Mouse (Mus musculus): ENCODE measurements at regions not wholly inside any gene's neighbourhood (a gene's known extent, or its start where the extent isn't known, plus 50 kb on each side); places are given as distances from the start of the nearest gene placed in this dataset.
"Not testable (repeated sequence)": the region's sequence is repeated elsewhere in the genome, so short reads cannot be mapped to it uniquely, and the experiment has no call there.

DNA sequence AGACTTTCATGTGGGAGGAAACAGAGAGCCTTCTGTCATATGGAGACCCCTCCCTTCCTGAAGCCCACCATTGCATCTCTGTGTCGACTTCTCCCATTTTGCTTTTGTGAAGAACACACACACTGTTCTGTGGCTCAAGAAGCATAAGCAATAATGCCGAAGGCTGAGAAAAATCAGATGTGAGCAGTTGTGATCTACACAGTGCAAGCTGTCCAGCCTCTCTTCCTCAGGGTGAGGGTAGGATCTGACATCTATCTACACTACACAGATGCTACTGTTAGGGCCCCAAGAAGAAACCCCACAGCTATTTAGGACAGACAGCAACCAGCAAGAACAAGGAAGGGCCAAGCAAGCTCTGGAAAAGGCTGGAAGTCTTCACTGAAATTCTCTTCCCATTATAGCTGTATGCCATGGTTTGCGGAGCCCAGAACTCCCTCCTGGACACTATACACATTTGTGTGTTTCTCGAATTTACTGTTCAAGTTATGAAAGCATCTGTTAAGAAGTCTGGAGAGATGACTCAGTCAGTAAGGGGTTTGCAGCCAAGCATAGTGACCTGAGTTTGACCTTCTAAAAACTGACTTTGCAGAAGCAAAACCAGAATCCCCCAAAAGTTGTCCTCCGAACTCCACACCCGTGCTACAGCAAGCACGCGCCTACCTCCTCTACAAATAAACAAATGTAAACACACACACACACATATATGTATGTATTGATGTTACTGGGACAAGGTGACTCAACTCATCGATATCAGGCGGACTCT is 218.3 kb upstream of the Sesn3 start:
- DNase-seq (ENCODE audit: low spot score): no peak

- DNase-seq (ENCODE audit: low spot score): no peak
These were observed 216.2 kb upstream of the Sesn3 start for GRCm38 (mm10) chr9:14058592-14059227.

DNA sequence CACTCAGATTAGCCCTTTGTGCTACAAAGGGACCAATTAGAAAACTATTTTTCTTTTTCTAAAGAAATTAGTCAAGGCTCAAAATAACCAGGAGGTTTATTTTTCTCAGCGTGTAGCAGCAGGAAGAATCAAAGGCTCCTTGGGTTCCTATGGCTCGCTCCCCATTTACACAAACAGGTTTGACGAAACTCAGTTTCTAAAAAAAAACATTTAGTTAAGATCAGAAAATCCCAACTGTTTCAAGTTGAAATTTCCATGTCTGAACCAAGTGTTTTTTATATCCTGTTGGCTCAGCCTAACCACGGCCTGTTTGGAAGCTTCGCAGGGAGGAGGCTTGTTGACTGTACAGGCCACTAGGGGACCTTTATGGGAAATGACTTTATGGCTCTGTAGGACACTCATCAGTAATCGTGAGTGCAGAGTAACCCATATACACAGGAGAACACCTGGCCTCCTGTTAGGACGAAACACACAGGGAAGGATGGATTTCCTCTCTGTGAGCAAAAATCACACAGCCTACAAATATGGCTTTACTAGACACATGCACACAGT is 215.6 kb upstream of the Sesn3 start:
- no peak for DNase-seq (ENCODE audit: low spot score)

DNA sequence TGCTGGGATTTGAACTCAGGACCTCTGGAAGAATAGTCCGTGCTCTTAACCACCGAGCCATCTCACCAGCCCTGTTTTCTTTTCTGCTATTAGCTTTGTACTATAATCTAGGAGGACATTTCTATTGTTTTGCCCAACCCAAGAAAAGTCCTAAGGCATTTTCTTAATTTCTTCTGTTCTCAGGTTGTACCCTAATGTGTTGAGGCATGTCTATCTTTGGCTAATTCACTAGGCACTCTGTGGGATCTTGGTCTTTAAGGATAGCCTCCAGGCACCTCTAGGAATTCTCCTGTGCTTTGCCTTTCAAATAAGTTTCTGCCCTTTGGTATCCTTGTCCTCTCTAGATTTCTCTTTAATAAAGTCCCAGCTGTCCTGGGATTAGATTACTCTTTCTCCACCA is 214.6 kb upstream of the Sesn3 start:
- DNase-seq (ENCODE audit: low spot score): no peak

GRCm38 (mm10) chr9:14061389-14061788 is 213.5 kb upstream of the Sesn3 start:
- DNase-seq (ENCODE audit: low spot score): no peak

GRCm38 (mm10) chr9:14061840-14062239 is 213.0 kb upstream of the Sesn3 start:
- DNase-seq (ENCODE audit: low spot score): no peak

GRCm38 (mm10) chr9:14062706-14063105 is 212.2 kb upstream of the Sesn3 start:
- DNase-seq (ENCODE audit: low spot score): no peak

DNA sequence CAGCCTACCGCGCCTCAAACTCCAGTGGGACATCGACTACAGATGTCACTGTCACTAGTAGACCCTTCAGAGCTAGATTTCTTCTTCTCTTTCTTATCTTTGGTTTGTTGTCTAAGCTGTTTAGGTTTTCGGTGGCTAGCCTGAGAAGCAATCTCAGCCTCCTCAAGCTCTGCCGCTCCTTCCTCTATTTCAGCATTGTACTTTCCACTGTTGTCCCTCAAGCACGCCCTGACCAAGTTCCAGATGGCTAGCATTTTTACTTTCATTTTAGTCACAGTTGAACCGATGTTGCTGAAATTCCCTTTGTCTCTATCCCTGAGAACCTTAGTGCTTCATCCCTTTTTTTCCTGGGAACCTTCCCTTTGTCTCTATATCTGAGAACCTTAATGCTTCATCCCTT is 208.1 kb upstream of the Sesn3 start:
- DNase-seq (ENCODE audit: low spot score): not testable (repeated sequence)

- DNase-seq (ENCODE audit: low spot score): no peak
These were observed 205.8 kb upstream of the Sesn3 start for GRCm38 (mm10) chr9:14069076-14069475.

- no peak for DNase-seq (ENCODE audit: low spot score)
These were observed 205.1 kb upstream of the Sesn3 start for GRCm38 (mm10) chr9:14069770-14070169.

GRCm38 (mm10) chr9:14071728-14072127 is 203.1 kb upstream of the Sesn3 start:
- no peak for DNase-seq (ENCODE audit: low spot score)

DNA sequence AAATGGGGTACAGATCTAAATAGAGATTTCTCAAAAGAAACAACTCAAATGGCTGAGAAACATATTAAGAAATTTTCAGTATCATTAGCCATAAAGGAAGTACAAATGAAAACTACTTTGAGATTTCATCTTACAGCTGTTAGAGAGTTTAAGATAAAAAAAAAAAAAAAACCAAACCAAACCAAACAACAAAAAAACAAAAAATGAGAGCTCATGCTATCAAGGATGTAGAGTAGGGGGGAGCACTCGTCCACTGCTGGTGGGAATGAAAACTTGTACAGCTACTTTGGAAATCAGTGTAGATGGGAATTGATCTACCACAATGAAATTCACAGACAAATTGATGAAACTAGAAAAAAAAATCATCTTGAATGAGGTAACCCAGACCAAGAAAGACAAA is 201.9 kb upstream of the Sesn3 start:
- DNase-seq (ENCODE audit: low spot score): no peak

DNA sequence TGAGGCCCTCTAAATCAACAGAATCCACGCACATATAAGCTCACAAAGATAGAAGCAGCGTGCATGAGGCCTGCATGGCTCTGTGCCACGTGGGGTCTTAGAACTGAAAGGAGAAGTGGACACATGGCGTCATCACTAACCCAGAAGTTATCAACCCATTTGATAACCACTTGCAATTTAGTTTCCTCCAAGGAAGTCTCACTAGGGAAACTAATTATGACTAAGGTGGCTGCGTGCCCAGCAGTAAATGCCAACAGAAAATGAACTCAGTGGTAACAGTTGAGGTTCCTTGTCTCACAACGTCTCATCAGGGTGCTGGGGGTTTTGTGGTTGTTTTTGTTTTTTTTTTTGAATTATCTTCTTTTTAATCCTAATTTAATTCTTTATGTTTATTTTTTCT is 200.6 kb upstream of the Sesn3 start:
- DNase-seq (ENCODE audit: low spot score): no peak

DNA sequence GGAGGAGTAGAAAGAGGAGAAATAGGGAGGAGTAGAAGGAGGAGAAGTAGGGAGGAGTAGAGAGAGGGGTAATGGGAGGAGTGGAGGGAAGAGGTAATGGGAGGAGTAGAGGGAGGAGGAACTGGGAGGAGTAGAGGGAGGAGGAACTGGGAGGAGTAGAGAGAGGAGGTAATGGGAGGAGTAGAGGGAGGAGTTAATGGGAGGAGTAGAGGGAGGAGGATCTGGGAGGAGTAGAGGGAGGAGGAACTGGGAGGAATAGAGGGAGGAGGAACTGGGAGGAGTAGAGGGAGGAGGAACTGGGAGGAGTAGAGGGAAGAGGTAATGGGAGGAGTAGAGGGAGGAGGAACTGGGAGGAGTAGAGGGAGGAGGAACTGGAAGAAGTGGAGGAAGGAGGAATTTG is 200.0 kb upstream of the Sesn3 start:
- DNase-seq (ENCODE audit: low spot score): not testable (repeated sequence)

DNA sequence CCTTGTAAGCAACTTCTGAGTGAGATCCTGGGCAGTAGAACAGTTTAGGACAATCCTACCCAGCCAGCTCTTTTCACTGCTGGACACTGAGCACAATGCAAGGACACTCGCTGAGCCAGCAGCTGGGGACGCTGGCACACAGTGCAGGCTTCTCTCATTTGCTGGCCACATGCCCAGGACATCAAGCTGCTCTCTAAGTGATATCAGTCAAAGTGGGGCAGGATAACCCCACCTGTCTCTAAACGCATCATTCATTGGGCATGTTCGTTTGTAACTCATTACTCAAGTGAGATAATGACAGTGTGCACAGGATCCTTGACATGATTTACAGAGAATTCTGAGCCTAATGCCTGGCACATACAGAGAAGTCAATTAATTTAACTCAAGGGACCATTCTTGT is 199.4 kb upstream of the Sesn3 start:
- no peak for DNase-seq (ENCODE audit: low spot score)

GRCm38 (mm10) chr9:14075868-14076267 is 199.0 kb upstream of the Sesn3 start:
- no peak for DNase-seq (ENCODE audit: low spot score)

DNA sequence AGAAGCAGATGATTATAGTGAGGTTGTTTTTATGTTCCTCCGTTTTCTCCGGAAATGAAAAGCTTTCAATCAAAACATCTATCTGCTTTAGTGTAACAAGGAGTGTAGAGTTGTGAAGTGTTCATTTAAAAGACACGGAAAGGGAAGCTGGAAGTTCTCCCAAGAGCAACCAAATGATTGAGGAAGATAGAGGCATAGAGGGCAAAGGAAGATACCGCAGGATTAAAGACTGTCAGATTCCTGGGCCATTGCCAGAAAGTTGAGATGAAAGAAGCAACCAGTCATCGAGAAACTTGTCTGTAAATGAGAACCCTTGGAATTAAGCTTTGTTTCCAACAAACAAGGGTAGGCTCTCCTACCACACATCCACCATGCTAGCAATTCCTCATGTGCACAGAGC is 198.1 kb upstream of the Sesn3 start:
- DNase-seq (ENCODE audit: low spot score): no peak

DNA sequence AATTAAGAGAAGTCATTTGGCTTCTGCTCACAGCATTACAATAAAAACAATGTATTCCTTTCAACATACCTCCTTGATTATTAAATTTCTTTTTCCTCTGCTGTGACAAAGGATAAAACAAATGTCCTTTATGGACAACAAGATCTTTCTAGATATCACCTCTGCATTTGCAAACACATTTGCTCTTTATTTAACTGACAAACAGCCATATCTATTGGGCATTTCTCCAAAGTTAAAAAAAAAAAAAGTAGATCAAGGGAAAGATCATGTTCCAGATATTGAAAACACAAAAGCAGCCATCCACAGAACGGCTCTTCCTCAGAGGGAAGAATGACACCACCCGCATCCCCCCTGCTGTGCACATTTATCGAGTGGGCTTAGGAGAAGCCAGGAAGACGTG is 193.7 kb upstream of the Sesn3 start:
- no peak for DNase-seq (ENCODE audit: low spot score)

DNA sequence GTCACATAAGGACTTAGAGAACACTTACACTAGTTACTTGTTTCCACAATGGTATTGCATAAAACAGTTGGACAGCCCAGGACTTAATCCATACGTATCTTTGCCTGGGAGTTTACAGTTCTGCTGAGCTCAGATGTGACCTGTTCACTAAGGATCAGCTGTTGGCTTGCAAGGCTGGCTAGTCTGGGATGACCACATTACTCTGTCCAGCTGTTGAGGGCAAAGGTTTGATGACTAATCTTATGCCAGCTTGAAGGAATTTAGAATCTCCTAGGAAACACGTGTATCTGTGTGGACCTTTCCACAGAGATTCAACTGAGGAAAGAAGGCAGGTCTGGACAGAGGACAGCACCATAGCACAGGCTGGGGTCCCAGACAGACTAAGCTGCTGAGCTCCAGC is 188.7 kb upstream of the Sesn3 start:
- DNase-seq (ENCODE audit: low spot score): no peak

GRCm38 (mm10) chr9:14086611-14087010 is 188.3 kb upstream of the Sesn3 start:
- no peak for DNase-seq (ENCODE audit: low spot score)

GRCm38 (mm10) chr9:14087874-14088273 is 187.0 kb upstream of the Sesn3 start:
- DNase-seq (ENCODE audit: low spot score): peak; percentile 51

DNA sequence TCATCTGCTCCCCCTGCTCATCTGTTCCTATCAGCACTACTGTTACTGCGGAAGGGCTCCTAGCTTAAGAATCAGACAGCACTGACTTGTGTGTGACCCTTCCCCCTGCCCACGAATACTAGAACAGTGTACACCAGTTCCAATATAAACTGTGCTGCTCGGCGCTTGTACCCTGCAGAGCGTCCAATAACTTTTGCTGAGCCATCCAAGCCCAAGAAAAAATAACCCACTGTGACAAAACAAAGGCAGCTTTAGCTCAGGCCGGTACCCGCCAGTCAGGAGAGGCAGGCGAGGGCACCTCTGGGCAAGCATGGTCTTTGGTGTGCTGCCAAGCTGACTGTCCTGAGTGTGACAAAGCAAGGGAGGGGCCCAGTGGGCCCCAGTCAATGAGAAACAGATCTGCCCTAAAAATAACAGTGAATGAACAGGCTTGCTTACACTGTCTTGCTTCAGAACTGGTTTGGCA is 185.0 kb upstream of the Sesn3 start:
- DNase-seq (ENCODE audit: low spot score): no peak

DNA sequence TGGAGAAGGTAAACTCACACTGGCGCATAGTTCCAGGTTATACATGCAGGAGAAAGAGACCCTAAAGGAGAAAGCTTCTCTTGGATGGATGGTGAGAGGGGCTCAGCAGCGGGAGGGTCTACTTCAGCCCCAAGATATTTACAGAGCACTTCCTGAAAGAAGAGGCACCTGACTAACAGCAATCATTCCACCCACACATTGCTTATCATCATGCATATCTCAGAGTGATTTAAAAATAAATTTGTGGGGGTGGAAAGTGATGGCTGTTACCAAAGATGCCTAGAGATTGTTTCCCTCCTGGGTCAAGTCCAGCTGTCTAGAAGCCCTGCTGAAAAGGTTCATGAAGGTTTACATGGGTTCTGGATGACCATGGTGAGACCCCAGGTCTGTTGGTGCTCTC is 184.4 kb upstream of the Sesn3 start:
- peak; percentile 17 for DNase-seq (ENCODE audit: low spot score)

Data from thymus, postnatal 0 days (tissue).